ENCODE assay signal across 16 mouse cellular contexts in the genomic region with DNA sequence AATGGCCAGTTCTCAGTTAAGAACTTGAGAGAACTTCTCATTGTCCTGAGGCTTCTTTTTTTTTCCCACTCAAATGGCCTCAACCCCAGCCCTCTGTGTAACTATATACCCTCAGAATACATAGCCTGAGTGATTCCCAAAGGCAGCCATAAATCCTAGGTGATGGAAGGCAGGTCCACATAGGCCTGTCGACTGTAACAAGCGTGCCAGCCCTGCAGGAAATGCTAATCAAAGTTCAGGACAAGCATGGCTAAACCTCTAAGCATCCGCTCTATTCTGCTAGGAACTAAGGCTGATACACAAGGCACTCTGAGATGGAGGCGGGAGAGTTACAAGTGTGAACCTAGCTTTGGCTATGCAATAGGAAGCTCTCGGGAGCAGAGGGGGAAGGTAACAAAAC.
DNase-seq lines count a peak whose midpoint lies in the region; ATAC-seq and TF ChIP-seq lines count a peak whose summit lies in the region.
"Had no signal": no experiment of that assay in that cellular context is flagged by ENCODE, and none has a peak within 500 bp of the region (broad histone marks: within the 10 kb centered on the region; RNA-seq: fewer than 3 reads in every experiment).

No protein-coding gene starts in this region.

- ATAC-seq in lung, embryonic 14.5 days (ENCODE audit: insufficient read depth) = no peak
- peak; percentile 27 for ATAC-seq in erythroblast, adult 5-6 weeks (replicated peaks; ENCODE audit: low FRiP score, poor library complexity, severe bottlenecking)
- no peak for ATAC-seq in megakaryocyte progenitor cell, adult 5-6 weeks (replicated peaks; ENCODE audit: poor library complexity)
- ATAC-seq: forebrain, embryonic 15.5 days had no signal

- no peak overlapping the region; the same call in 1 of the 2 replicates for H3K4me3 ChIP-seq in lung, embryonic 14.5 days (ENCODE audit: low read depth, low read length)
- H3K4me3 ChIP-seq in lung, adult 2 months (replicated peaks; ENCODE audit: extremely low read depth, low read depth, low read length) = no peak overlapping the region
- H3K4me3 ChIP-seq: embryonic facial prominence, embryonic 15.5 days; forebrain, embryonic 15.5 days; limb, embryonic 15.5 days had no signal

- no peak for TF ChIP-seq CTCF in lung, embryonic 14.5 days (IDR thresholded peaks at IDR 0.05; ENCODE audit: low read depth)
- TF ChIP-seq CTCF in lung, adult 2 months (IDR thresholded peaks at IDR 0.05; ENCODE audit: insufficient read depth, low read length) = no peak

- no peaks in the 10 kb centered on the region for H3K9me3 ChIP-seq in lung, embryonic 14.5 days (ENCODE audit: low read depth, low read length)
- H3K9me3 ChIP-seq: embryonic facial prominence, embryonic 15.5 days; forebrain, embryonic 15.5 days; limb, embryonic 15.5 days had no signal

- H3K27ac ChIP-seq in lung, embryonic 14.5 days (ENCODE audit: low read depth) = no peak overlapping the region
- H3K27ac ChIP-seq: embryonic facial prominence, embryonic 15.5 days; forebrain, embryonic 15.5 days; hindbrain, embryonic 14.5 days; limb, embryonic 15.5 days had no signal

- DNase-seq in embryo, embryonic 10 days (ENCODE audit: low spot score) = peak; percentile 43
- no peak for DNase-seq in embryo, embryonic 9.5 days (ENCODE audit: extremely low spot score)
- DNase-seq in lung, embryonic 14.5 days = no peak
- DNase-seq in lung, adult 2 months = no peak
- DNase-seq in mesoderm, embryonic 11.5 days (ENCODE audit: low read depth, low spot score) = peak; percentile 32
- DNase-seq in adrenal gland, postnatal 10 days = no peak
- DNase-seq: cerebellum, adult 9-10 months; gastrocnemius, postnatal 25 days; kidney, adult 2 months; right cerebral cortex, postnatal 4 days had no signal

- TF ChIP-seq POLR2A in lung, adult 2 months (IDR thresholded peaks at IDR 0.05; ENCODE audit: borderline replicate concordance, extremely low read depth, low read depth, low read length) = no peak

- no peaks in the 10 kb centered on the region for H3K27me3 ChIP-seq in lung, embryonic 14.5 days (ENCODE audit: insufficient read depth, low read length)
- H3K27me3 ChIP-seq: embryonic facial prominence, embryonic 15.5 days; forebrain, embryonic 15.5 days; limb, embryonic 15.5 days had no signal

- H3K36me3 ChIP-seq in lung, embryonic 14.5 days (ENCODE audit: insufficient read depth) = no peaks in the 10 kb centered on the region
- H3K36me3 ChIP-seq: embryonic facial prominence, embryonic 15.5 days; forebrain, embryonic 15.5 days; limb, embryonic 15.5 days had no signal

- 75% methylated on average over 5 of the region's 5 CpGs for WGBS in lung, embryonic 14.5 days
- WGBS in lung, adult 2 months = 87% methylated on average over 5 of the region's 5 CpGs

- H3K4me1 ChIP-seq in lung, embryonic 14.5 days (ENCODE audit: insufficient read depth) = no peaks in the 10 kb centered on the region
- peaks cover 6% of the 10 kb centered on the region for H3K4me1 ChIP-seq in lung, adult 2 months (ENCODE audit: control insufficient read depth, insufficient read depth, low read length)
- H3K4me1 ChIP-seq: embryonic facial prominence, embryonic 15.5 days; forebrain, embryonic 15.5 days had no signal

- H3K9ac ChIP-seq in lung, embryonic 14.5 days = no peak overlapping the region
- H3K9ac ChIP-seq: embryonic facial prominence, embryonic 15.5 days; forebrain, embryonic 15.5 days; hindbrain, embryonic 14.5 days; limb, embryonic 15.5 days had no signal

- peak overlapping the region; percentile 8; the same call in 1 of the 2 replicates for H3K4me2 ChIP-seq in lung, embryonic 14.5 days
- H3K4me2 ChIP-seq: embryonic facial prominence, embryonic 15.5 days; forebrain, embryonic 15.5 days; hindbrain, embryonic 14.5 days; limb, embryonic 15.5 days had no signal

Comparison
In these comparisons a context has a peak if more than half of its experiments do, and no peak if none do; other contexts are left out.
1. DNase-seq: peak in embryo, embryonic 10 days (single experiment) and mesoderm, embryonic 11.5 days (single experiment); none in embryo, embryonic 9.5 days (single experiment), lung, embryonic 14.5 days (single experiment), lung, adult 2 months (single experiment) and adrenal gland, postnatal 10 days (single experiment).